Mouse (Mus musculus) brown adipose tissue, adult 24 weeks (tissue): ENCODE results near the gene Plekhm1. TPM values are rescaled to one million over a fixed set of nuclear protein-coding genes. Genes with fewer than 3 reads are reported as not detected.
"Not testable (repeated sequence)": the region's sequence is repeated elsewhere in the genome, so short reads cannot be mapped to it uniquely, and the experiment has no call there.

Source experiments
- H3K27ac ChIP-seq: fragments of 200-500 bp; replicated peaks from 2 replicates; pipeline ENCODE4 v1.5.1; 2012; ENCODE audit warnings: low read depth, mild to moderate bottlenecking, low read length
- H3K4me1 ChIP-seq: fragments of 200-500 bp; 2 replicates; pipeline ENCODE4 v1.6.1; 2012; ENCODE audit warnings: low read length, mixed read lengths; ENCODE audit not compliant: control insufficient read depth, insufficient read depth, insufficient read length
- H3K4me3 ChIP-seq: fragments of 200-500 bp; 2 replicates; pipeline ENCODE4 v1.5.1; 2012; ENCODE audit warnings: low read depth, mild to moderate bottlenecking, low read length, moderate library complexity; ENCODE audit not compliant: insufficient read depth
- polyA plus RNA-seq: library from polyadenylated mRNA; stranded (reverse); fragments of >200 nt; gene quantifications from 2 replicates; pipeline ENCODE4 v1.2.4, GENCODE M21; 2012; ENCODE audit not compliant: missing spikeins, insufficient read depth, insufficient read length

Gene Plekhm1
- 13.4 and 14.6 TPM in 2 replicates for polyA plus RNA-seq

GRCm38 (mm10) chr11:103411981-103412949, at the start of gene Plekhm1:
Plekhm1 (minus strand) TSS chr11:103412687.
- Histone ChIP-seq H3K27ac (peak within 1 kb of the TSS; percentile 68), H3K4me1 (peaks cover 11% of the 10 kb centered on the region), H3K4me3 (peak within 1 kb of the TSS; percentile 85)

DNA sequence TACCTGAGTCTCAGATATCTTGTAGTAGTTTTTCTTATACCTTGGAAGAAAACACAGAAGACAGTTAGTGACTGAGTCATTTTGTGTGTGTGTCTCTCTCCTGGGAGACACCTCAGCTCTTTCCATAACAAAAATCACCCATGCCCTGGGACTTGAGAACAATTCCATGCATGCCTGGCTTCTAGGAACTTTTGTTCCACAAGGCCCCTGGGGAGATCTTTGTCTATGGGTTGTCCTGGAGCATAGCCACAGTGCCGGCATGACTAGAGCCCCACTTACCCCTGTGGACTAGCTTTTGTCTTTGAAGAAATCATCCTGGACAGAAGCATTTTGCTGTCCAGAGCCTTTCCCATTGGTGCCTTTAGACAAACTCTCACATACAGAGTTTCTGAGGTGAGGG, 38.6 kb upstream of the Plekhm1 start:
- H3K4me3 ChIP-seq, H3K4me1 ChIP-seq, H3K27ac ChIP-seq: not testable (repeated sequence)

DNA sequence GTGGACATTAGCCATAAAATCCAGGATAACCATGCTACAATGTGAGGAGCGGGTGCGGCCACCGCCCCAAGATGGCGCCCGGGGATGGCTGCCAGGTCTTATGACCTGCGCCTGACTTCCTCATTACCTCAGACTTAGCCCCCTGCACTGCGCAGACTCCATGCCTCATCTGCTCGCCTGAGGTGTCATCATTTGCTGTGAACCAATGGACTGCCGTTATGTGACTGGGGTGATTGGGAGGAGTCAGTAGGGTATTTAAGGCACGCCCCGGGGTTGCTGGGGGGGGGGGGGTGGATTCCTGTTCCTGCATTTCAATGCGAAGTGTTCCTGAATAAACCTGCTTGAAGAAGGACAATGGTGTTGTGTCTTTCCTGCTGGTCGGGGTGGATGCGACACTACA, 37.2 kb upstream of the Plekhm1 start:
- H3K4me3 ChIP-seq, H3K27ac ChIP-seq, H3K4me1 ChIP-seq: not testable (repeated sequence)

DNA sequence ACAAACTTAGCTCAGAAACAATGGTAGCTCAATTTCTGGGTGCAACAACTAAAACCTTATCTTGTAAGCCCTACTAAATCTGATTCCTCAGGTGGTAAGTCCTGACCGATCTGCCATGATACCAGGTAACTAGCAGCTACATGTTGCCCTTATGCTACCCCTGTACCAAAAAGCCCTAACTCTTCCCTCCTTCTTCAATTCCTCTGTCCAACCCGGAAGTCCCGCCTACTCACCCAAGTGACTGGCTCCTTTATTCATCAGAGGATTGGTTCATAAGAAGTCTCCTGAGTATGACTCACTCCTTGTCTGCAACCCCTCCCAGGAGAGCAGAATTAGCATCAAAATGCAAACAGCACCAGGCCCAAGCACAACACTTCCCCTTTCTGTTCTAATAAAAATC, 31.2 kb upstream of the Plekhm1 start:
- H3K4me1 ChIP-seq: no peaks in the 10 kb centered on the region
- H3K4me3 ChIP-seq: no peak overlapping the region
- 0 out of 2 replicates have a peak overlapping the region, but pooled peaks have one; percentile 17 for H3K27ac ChIP-seq

DNA sequence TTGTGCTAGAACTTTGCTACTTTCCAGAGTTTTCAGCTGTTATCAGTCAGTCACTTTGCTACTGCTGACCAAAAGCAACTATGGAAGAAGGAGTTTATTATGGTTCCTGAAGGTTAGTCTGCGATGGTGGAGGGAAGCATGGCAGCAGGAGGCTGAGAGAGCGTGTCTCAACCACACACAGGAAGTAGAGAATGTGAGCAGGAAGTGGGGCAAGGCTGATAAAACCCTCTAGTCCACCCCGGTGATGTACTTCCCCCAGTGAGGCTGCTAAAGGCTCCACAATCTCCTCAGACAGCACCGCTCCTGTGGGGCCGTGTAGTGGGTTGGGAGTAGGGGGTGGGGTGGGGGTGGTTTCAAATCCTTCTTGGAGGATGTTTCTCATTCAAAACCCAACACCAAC, 23.8 kb upstream of the Plekhm1 start:
- Histone ChIP-seq H3K4me1 (no peaks in the 10 kb centered on the region), H3K27ac (no peak overlapping the region), H3K4me3 (no peak overlapping the region)

DNA sequence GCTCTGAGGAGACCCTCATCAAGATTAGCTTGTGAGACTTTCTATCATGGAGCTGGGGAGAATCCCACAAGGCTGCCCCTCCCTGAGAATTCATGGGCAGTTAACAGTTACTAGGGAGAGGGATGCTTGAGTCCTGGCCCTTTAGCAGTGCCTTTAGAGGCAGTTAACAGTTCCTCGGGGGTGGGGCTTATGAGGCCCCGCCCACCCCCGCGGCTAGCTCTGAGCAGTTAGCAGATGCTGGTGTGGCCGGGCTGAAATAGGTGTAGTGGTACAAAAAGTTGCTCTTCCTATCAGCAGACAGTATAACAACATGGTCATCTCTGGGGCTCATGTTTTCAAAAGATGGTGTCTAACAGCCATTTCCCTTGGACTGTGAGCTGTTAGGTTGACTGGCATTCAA, 12.5 kb upstream of the Plekhm1 start:
- Histone ChIP-seq H3K4me3 (no peak overlapping the region), H3K27ac (no peak overlapping the region), H3K4me1 (0 out of 2 replicates have a peak, but pooled peaks cover 2% of the 10 kb centered on the region)

- Histone ChIP-seq H3K4me3 (no peak overlapping the region), H3K27ac (no peak overlapping the region), H3K4me1 (no peaks in the 10 kb centered on the region; the same call in 1 of the 2 replicates)
These were observed 7.2 kb upstream of the Plekhm1 start for GRCm38 (mm10) chr11:103419667-103420066.

GRCm38 (mm10) chr11:103419226-103419625, 6.7 kb upstream of the Plekhm1 start:
- Histone ChIP-seq H3K27ac (no peak overlapping the region), H3K4me1 (no peaks in the 10 kb centered on the region; the same call in 1 of the 2 replicates), H3K4me3 (no peak overlapping the region)

GRCm38 (mm10) chr11:103413516-103413915, 1.0 kb upstream of the Plekhm1 start:
- peaks cover 7% of the 10 kb centered on the region; the same call in 1 of the 2 replicates for H3K4me1 ChIP-seq
- 0 out of 2 replicates have a peak overlapping the region, but pooled peaks have one; percentile 13 for H3K27ac ChIP-seq
- H3K4me3 ChIP-seq: no peak overlapping the region

DNA sequence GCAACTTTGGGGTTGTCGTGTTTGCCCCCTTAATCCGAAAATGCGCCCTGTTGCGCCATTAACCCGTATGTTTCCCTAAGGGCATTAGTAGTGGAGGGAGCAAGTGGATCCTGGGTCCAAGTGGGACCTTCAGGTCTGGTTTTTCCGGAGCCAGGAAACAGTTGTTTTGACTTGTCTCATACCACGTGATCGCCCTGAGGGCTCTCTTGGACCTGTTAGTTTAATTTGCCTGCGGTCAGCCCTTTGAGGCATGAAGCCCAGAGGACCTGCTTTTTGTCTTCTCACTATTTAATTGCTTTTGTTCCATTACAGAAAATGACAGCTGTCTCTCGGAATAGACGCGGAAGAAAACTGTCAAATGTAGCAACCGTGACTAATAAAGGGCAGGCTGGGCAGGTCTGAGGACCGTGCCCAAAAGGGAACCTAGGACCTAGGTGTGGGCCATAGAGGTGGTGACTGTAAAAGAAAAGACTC, 500 bp upstream of the Plekhm1 start:
- H3K4me1 ChIP-seq: peaks cover 7% of the 10 kb centered on the region; the same call in 1 of the 2 replicates
- peak overlapping the region; percentile 70 for H3K4me3 ChIP-seq
- peak overlapping the region; percentile 68 for H3K27ac ChIP-seq

DNA sequence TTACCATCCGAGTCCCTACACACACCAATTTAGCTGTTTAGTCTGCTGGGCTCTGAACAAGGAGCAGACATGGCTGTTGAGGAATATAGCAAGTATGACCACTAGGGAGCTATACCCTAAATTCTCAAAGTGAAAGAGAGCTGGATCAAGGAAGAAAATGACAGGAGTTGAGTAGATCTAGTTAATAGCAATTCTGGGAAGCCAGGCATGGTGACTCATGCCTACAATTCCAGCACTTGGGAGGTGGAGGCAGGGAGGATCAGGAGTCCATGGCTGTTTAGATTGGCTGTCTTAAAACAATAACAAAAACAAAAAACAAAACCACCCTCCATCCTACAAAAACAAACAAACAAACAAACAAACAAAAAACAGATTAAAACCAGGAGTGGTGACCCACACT, 1.2 kb downstream of the Plekhm1 start:
- H3K4me1 ChIP-seq: peaks cover 12% of the 10 kb centered on the region
- H3K4me3 ChIP-seq: peak overlapping the region; percentile 17; the same call in 1 of the 2 replicates

GRCm38 (mm10) chr11:103408880-103409279, 3.6 kb downstream of the Plekhm1 start:
- Histone ChIP-seq H3K27ac (peak overlapping the region; percentile 3), H3K4me3 (no peak overlapping the region), H3K4me1 (peaks cover 17% of the 10 kb centered on the region)

More for the DNA sequence above, 1.2 kb downstream of the Plekhm1 start:
- H3K27ac ChIP-seq: peak overlapping the region; percentile 15; the same call in 1 of the 2 replicates

DNA sequence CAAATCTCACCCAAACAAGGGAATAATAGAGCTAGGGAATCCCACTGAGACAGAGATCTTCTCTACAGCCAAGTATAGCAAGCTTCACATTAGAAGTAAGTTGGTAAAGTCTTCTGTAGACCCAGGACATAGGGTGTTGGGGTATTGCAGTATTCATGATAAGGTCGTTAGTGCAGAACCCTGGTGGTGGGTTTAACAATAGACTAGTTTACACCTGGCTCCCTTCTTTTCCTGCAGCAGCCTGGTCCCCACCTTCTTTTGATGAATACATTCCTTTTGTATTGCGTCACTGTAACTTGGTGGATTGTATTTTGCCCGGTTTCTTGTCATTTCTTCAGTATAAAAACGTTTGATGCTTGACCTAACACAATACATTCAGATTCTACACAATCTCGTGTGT, 5.4 kb downstream of the Plekhm1 start:
- H3K4me3 ChIP-seq: not testable (repeated sequence)
- Histone ChIP-seq H3K27ac (peak overlapping the region; percentile 23; the same call in 1 of the 2 replicates), H3K4me1 (peaks cover 20% of the 10 kb centered on the region)

DNA sequence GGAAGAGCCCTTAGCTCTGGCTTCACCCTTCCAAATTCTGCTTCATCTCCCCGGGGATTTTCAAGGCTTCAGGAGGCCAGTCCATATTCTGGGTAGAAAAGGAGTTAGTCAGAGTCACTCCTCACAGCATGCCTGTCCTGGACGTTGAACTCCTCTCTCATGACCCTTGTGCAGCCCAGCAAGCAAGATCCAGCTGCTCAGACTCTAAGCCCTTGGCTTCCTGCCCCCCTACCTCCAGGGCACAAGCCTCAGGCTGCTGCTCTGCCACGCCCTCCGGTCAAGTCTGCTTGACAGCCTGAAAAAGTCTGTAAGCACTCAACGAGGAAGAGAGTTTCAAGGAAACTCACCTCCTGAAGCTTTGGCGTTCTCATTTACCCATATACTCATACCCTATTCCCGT, 5.9 kb downstream of the Plekhm1 start:
- no peak overlapping the region for H3K4me3 ChIP-seq
- H3K27ac ChIP-seq: peak overlapping the region; percentile 50; the same call in 1 of the 2 replicates
- peaks cover 20% of the 10 kb centered on the region for H3K4me1 ChIP-seq

DNA sequence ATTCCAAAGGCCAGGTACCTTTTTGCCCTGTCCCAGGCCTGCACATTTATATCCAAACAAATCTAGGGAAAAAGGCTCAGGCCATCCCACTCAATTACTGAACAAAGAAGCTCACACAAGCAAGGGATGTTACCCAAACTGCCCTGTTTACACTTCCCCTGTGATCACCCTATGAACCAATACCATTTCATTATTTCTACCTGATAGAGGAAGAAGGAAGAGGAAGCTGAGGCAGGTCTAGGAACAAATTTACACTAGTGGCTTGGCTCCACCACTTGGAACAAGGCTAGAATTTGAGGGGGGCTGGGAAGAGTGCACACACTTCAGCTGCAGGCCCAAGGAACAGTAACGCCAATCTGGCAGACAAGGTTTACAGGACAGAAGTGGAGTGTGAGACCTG, 6.7 kb downstream of the Plekhm1 start:
- peaks cover 18% of the 10 kb centered on the region for H3K4me1 ChIP-seq
- H3K27ac ChIP-seq: peak overlapping the region; percentile 23; the same call in 1 of the 2 replicates
- H3K4me3 ChIP-seq: no peak overlapping the region
